Mouse (Mus musculus) liver (tissue): ENCODE measurements around the gene Crmp1.

Experiments used
- DNase-seq: peaks from one replicate; pipeline ENCODE4 v3.0.0-alpha.2; 2020; ENCODE audit warnings: mixed read lengths

Gene Crmp1

GRCm38 (mm10) chr5:37241651-37242151 is at the start of gene Crmp1:
TSS of gene Crmp1 (plus strand) at chr5:37241940.
- DNase-seq, result peak; percentile 72

- no peak for DNase-seq
Measured at GRCm38 (mm10) chr5:37196196-37196595, 45.5 kb upstream of the Crmp1 start.

- no peak for DNase-seq
Measured at GRCm38 (mm10) chr5:37196666-37197250, 45.0 kb upstream of the Crmp1 start.

GRCm38 (mm10) chr5:37197423-37197822 is 44.3 kb upstream of the Crmp1 start:
- no peak for DNase-seq

GRCm38 (mm10) chr5:37198011-37198688 is 43.6 kb upstream of the Crmp1 start:
- peak; percentile 42 for DNase-seq

GRCm38 (mm10) chr5:37202285-37202684 is 39.5 kb upstream of the Crmp1 start:
- no peak for DNase-seq

GRCm38 (mm10) chr5:37204886-37205285 is 36.9 kb upstream of the Crmp1 start:
- DNase-seq, result no peak

- DNase-seq, result no peak
Measured at GRCm38 (mm10) chr5:37205420-37205819, 36.3 kb upstream of the Crmp1 start.

- DNase-seq, result no peak
Measured at GRCm38 (mm10) chr5:37206364-37206763, 35.4 kb upstream of the Crmp1 start.

GRCm38 (mm10) chr5:37212938-37213708 is 28.6 kb upstream of the Crmp1 start:
- no peak for DNase-seq

GRCm38 (mm10) chr5:37213709-37214103 is 28.0 kb upstream of the Crmp1 start:
- no peak for DNase-seq

- no peak for DNase-seq
Measured at GRCm38 (mm10) chr5:37214614-37215013, 27.1 kb upstream of the Crmp1 start.

GRCm38 (mm10) chr5:37215276-37215675 is 26.5 kb upstream of the Crmp1 start:
- no peak for DNase-seq

GRCm38 (mm10) chr5:37219615-37220014 is 22.1 kb upstream of the Crmp1 start:
- DNase-seq, result no peak

GRCm38 (mm10) chr5:37220575-37220974 is 21.2 kb upstream of the Crmp1 start:
- DNase-seq, result no peak

- DNase-seq, result no peak
Measured at GRCm38 (mm10) chr5:37221563-37221962, 20.2 kb upstream of the Crmp1 start.

- DNase-seq, result no peak
Measured at GRCm38 (mm10) chr5:37222316-37222715, 19.4 kb upstream of the Crmp1 start.

- DNase-seq, result no peak
Measured at GRCm38 (mm10) chr5:37225708-37226107, 16.0 kb upstream of the Crmp1 start.

GRCm38 (mm10) chr5:37227956-37228680 is 13.6 kb upstream of the Crmp1 start:
- DNase-seq, result no peak

GRCm38 (mm10) chr5:37228894-37229293 is 12.8 kb upstream of the Crmp1 start:
- no peak for DNase-seq

GRCm38 (mm10) chr5:37233010-37233557 is 8.7 kb upstream of the Crmp1 start:
- DNase-seq, result no peak

GRCm38 (mm10) chr5:37238654-37239053 is 3.1 kb upstream of the Crmp1 start:
- no peak for DNase-seq

GRCm38 (mm10) chr5:37240550-37240949 is 1.2 kb upstream of the Crmp1 start:
- peak; percentile 46 for DNase-seq
